Mouse (Mus musculus) kidney, adult 2 months (tissue): ENCODE measurements around the gene Hacd3. TPM values are rescaled to one million over a fixed set of nuclear protein-coding genes. Genes with fewer than 3 reads are reported as not detected.

Experiments used
- DNase-seq: peaks from one replicate; pipeline ENCODE4 v3.0.0; 2021
- H3K27ac ChIP-seq: fragments of 200-500 bp; 2 replicates; pipeline ENCODE4 v1.5.1; 2012; ENCODE audit warnings: low read depth, low read length, control low read depth, inconsistent platforms; ENCODE audit not compliant: insufficient read depth
- H3K27me3 ChIP-seq: fragments of 200-500 bp; replicated peaks from 2 replicates; pipeline ENCODE4 v1.6.1; 2012; ENCODE audit warnings: mild to moderate bottlenecking, moderate library complexity, low read length, inconsistent platforms; ENCODE audit not compliant: control insufficient read depth, insufficient read depth
- H3K36me3 ChIP-seq: fragments of 200-500 bp; 2 replicates; pipeline ENCODE4 v1.6.1; 2012; ENCODE audit warnings: mild to moderate bottlenecking, moderate library complexity, low read length, inconsistent platforms; ENCODE audit not compliant: control insufficient read depth, insufficient read depth
- H3K4me1 ChIP-seq: fragments of 200-500 bp; 2 replicates; pipeline ENCODE4 v1.6.1; 2011; ENCODE audit warnings: low read length; ENCODE audit not compliant: control insufficient read depth, insufficient read depth
- H3K4me3 ChIP-seq: fragments of 200-500 bp; 2 replicates; pipeline ENCODE4 v1.5.1; 2011; ENCODE audit warnings: mild to moderate bottlenecking, low read depth, low read length, control low read depth; ENCODE audit not compliant: insufficient read depth
- CTCF ChIP-seq: fragments of 200-500 bp; conservative IDR thresholded peaks from 2 replicates; pipeline ENCODE4 v1.5.1; 2011; ENCODE audit warnings: low read depth, mild to moderate bottlenecking, control low read depth, low read length, moderate library complexity, mixed read lengths; ENCODE audit not compliant: insufficient read depth, insufficient read length
- POLR2A ChIP-seq: fragments of 200-500 bp; IDR thresholded peaks from one replicate; pipeline ENCODE4 v1.6.1; 2011; ENCODE audit warnings: low read depth, low read length, control low read depth
- WGBS: fragments of 180-500 bp; shearing (Covaris S2); methylation state at CpG from one replicate; pipeline ENCODE4 v1.1.7; 2018; 5-methylcytosine and 5-hydroxymethylcytosine counted together
- polyA plus RNA-seq: library from polyadenylated mRNA; depleted of rRNA; stranded (reverse); fragments of >200 nt; gene quantifications from 2 replicates; pipeline ENCODE4 v1.2.3, GENCODE M21; 2012

The Hacd3 gene
- polyA plus RNA-seq, 1 experiment, result 37.5 TPM

DNA sequence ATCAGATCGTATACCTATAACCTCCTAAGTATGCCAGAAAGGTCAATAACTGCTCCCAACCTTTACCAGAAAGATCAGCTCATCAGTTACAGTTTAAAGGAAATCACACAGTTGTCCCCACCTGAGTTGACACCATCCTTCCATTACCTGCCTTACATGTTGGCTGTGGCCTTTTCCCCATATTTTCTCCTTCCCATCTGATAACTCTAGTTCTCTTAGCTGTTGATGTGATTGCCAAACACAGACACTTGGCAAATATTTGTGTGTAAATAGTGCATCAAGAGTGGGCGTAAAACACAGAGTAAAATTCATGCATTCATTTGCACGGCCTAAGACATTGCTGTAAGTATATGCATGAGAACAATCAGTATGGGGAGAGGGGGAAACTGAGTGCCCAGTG, 2.0 kb upstream of the Hacd3 start:
- 96% methylated on average over 3 of the region's 3 CpGs for WGBS
- Histone ChIP-seq H3K36me3 (no peaks in the 10 kb centered on the region), H3K27ac (no peak overlapping the region), H3K4me1 (peaks cover 8% of the 10 kb centered on the region; the same call in 1 of the 2 replicates), H3K27me3 (no peaks in the 10 kb centered on the region), H3K4me3 (no peak overlapping the region)
- no peak for DNase-seq
- TF ChIP-seq POLR2A (no peak), CTCF (no peak)

DNA sequence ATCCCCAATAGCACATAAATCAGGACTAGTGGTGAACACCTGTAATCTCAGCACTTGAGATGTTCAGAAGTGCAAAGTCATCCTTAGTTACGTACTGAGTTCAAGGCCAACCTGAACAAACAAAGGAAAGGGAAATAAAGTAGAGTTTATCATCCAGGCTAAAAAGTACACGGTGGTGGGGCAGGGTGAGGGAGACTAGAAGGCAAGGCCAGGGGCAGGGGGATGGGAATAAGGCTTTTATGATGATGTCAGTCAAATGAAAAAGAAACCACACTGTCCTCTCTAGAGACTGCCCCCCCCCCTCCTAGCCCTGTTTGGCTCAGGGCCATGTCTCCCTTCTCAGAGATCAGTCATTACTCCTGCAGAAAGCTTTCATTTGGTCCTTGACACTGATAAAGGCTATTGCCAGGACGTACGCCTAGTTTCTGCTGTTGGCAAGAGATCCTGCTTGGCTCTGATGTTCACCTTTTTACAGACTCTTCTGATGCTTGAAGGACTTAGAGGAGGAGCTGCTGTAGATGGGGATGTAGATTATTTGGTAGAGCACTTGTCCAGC, 1.2 kb upstream of the Hacd3 start:
- no peaks in the 10 kb centered on the region for H3K27me3 ChIP-seq
- peaks cover 8% of the 10 kb centered on the region; the same call in 1 of the 2 replicates for H3K4me1 ChIP-seq
- H3K4me3 ChIP-seq, result no peak overlapping the region
- no peaks in the 10 kb centered on the region for H3K36me3 ChIP-seq
- no peak for TF ChIP-seq CTCF
- TF ChIP-seq POLR2A, result no peak
- no peak for DNase-seq
- 70% methylated on average over 4 of the region's 4 CpGs for WGBS
- no peak overlapping the region for H3K27ac ChIP-seq

DNA sequence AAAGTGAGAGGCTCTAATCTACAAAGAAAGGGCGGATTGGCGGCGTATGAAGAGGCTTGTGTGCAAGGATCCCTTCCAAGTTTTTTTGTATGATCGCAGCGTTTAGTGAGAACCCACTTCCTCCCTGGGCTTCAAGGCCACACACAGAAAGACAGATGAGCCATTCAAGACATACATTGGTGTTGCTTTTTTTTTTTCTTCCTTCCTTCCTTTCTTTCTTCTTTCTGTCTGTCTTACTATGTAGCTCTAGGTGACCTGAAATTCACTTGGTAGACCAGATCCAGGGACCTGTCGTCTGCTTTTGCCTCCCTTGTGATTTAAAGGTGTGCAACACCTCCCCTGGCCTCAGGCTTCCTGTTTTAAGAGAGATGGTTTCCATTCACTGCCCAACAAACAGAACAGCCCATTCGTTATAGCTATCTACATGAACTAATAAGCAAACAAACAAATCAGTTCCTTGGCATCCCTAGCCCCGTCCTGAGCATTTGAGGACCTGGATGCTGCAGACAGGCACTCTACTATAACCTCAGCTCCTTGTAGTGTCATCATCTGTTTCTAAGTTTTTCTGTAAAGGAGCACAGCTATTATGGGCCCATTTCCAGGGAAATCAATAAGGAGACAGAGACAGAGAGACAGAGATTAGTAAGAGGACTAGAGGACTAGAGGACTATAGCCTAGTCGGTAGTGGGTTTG, 540 bp upstream of the Hacd3 start:
- TF ChIP-seq POLR2A, result no peak
- TF ChIP-seq CTCF, result no peak
- Histone ChIP-seq H3K27ac (peak overlapping the region; percentile 89), H3K4me3 (peak overlapping the region; percentile 64), H3K27me3 (no peaks in the 10 kb centered on the region), H3K36me3 (no peaks in the 10 kb centered on the region), H3K4me1 (peaks cover 9% of the 10 kb centered on the region; the same call in 1 of the 2 replicates)
- DNase-seq, result no peak
- 21% methylated on average over 9 of the region's 9 CpGs for WGBS

DNA sequence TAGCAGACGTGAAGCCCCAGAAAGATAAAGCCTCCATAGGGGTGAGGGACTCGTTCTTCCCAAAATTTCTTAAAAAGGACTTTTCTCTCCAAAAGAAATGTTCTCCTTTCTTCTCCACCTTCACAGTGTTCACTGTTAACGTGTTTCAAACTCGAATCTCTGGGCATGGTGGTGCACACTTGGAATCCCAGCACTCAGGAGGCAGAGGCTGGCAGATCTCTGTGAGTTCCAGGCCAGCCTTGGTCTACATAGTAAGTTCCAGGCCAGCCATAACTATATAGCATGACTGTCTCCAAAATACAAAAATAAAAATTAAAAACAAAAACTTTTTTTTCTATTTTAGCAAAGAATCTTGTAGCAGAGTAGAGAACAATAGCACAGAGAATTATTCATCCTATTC, 1.4 kb downstream of the Hacd3 start:
- H3K27me3 ChIP-seq, result no peaks in the 10 kb centered on the region
- no peaks in the 10 kb centered on the region for H3K36me3 ChIP-seq
- WGBS, result 80% methylated on average over 4 of the region's 4 CpGs
- peaks cover 19% of the 10 kb centered on the region; the same call in 1 of the 2 replicates for H3K4me1 ChIP-seq
- H3K4me3 ChIP-seq, result no peak overlapping the region
- TF ChIP-seq CTCF (no peak), POLR2A (no peak)
- no peak for DNase-seq
- no peak overlapping the region for H3K27ac ChIP-seq

DNA sequence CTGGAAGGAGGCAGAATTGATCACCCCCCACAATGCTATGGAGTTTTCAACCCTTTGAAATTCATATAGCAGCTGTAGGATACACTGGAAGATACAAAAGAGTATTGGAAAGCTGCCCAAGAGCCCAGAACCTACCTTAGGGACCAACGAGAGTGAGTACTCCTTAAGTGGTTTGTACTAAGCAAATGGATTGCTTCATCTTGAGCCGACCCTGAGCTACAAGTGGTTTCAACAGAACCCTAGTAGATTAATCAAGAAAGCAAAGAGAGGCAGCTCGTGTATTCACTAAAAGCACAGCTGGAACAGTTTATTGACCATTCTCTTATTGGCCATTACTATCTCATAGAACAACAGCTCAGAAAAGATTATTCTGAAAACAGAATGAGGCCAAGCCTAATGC, 2.3 kb downstream of the Hacd3 start:
- H3K27ac ChIP-seq, result no peak overlapping the region
- no peak overlapping the region for H3K4me3 ChIP-seq
- TF ChIP-seq CTCF (no peak), POLR2A (no peak)
- H3K36me3 ChIP-seq, result no peaks in the 10 kb centered on the region
- H3K27me3 ChIP-seq, result no peaks in the 10 kb centered on the region
- H3K4me1 ChIP-seq, result peaks cover 19% of the 10 kb centered on the region; the same call in 1 of the 2 replicates
- 71% methylated on average over 3 of the region's 3 CpGs for WGBS
- no peak for DNase-seq

DNA sequence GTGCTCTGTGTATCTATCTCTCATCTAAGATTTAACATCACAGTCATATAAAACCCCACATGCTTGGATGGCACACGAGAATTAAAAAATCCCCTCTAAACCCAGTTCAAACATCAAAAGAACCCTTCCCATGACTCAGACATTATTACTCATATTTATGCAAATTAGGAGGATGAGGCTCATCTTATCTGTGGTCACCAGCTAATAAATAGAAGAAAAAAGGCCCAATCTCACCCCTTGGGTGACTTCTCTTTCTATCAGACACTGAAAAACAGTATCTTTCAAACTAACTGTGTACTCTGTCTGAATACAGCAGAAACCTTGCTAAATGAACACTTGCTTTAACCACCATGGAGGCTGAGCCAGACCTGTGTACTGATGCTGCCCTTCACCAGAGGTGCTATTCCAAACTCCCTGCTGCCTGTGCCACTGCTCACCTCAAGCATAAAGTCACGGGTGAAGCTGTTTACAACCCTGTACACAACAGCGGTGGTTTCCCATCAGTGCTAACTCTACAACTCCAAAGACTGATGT, 2.8 kb downstream of the Hacd3 start:
- Histone ChIP-seq H3K4me3 (no peak overlapping the region), H3K27me3 (no peaks in the 10 kb centered on the region), H3K4me1 (peaks cover 19% of the 10 kb centered on the region; the same call in 1 of the 2 replicates), H3K36me3 (no peaks in the 10 kb centered on the region), H3K27ac (no peak overlapping the region)
- TF ChIP-seq POLR2A (no peak), CTCF (no peak)
- 65% methylated on average over 3 of the region's 3 CpGs for WGBS
- DNase-seq, result no peak

DNA sequence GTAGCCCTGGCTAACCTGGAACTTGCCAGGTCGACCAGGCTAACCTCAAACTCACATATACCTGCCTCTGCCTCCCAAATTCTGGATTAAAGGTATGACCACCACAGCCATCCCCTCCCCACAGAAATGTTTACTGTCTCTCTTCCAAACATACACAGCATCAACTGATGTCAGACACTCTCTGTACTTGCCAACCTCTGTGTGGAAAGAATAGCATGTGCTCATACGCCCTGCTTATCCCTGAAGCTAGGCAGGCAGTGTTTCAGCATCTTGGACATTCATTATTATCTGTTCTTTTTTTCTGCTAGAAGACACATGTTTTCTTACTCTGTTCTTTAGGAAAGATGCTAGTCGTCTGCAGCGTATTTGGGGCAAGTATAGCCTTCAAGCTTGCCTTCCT, 3.6 kb downstream of the Hacd3 start:
- no peak for DNase-seq
- TF ChIP-seq POLR2A (no peak), CTCF (no peak)
- H3K27me3 ChIP-seq, result no peaks in the 10 kb centered on the region
- peaks cover 19% of the 10 kb centered on the region; the same call in 1 of the 2 replicates for H3K4me1 ChIP-seq
- no peak overlapping the region for H3K27ac ChIP-seq
- no peak overlapping the region for H3K4me3 ChIP-seq
- H3K36me3 ChIP-seq, result no peaks in the 10 kb centered on the region
- WGBS, result 91% methylated on average over 4 of the region's 4 CpGs
